Mouse (Mus musculus): ENCODE results near the gene Pigf.

DNA sequence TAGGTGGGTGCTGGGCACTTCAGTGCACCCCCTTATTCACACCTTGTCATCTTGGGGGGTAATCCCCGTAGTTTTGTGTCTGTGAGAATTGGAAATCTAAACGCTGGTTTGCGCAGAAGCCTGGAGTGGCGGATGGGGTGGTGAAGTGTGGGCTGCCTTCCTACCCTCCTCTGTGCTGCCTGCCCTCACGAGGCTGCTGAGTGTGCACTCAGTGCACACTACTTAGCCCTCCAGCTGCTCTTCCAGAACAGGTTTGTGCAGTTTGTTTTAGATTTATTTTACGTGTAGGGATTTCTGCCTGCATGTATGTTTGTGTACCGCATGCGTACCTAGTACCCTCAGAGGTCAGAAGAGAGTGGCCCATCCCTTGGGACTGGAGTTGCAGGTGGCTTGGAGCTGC, 33.9 kb downstream of the Pigf start:
- no peak for TF ChIP-seq CTCF (IDR thresholded peaks at IDR 0.05; ENCODE audit: low read depth)
- TF ChIP-seq EP300 (IDR thresholded peaks at IDR 0.05; ENCODE audit: low read depth): no peak
